In genomic region chr13:101813267-101813900, GRCm38 (mm10) we compare ENCODE assay signal across 9 mouse cellular contexts. TPM values are rescaled to one million over a fixed set of nuclear protein-coding genes. Genes with fewer than 3 reads are reported as not detected.
A peak's percentile ranks its signal among the peaks of the same experiment; 100 is the strongest.
DNase-seq lines count a peak whose midpoint lies in the region; ATAC-seq lines count a peak whose summit lies in the region.
"Had no signal": no experiment of that assay in that cellular context is flagged by ENCODE, and none has a peak within 500 bp of the region (broad histone marks: within the 10 kb centered on the region; RNA-seq: fewer than 3 reads in every experiment).

No protein-coding gene starts in this region.

- WGBS in hindbrain, embryonic 14.5 days: 8% methylated on average over 10 of the region's 10 CpGs
- 11% methylated on average over 10 of the region's 10 CpGs for WGBS in midbrain, embryonic 14.5 days

- no peaks in the 10 kb centered on the region for H3K27me3 ChIP-seq in hindbrain, embryonic 14.5 days (ENCODE audit: control insufficient read depth, insufficient read depth, low read length)
- no peaks in the 10 kb centered on the region for H3K27me3 ChIP-seq in midbrain, embryonic 14.5 days (ENCODE audit: control insufficient read depth, insufficient read depth, low read length)
- H3K27me3 ChIP-seq: liver, embryonic 15.5 days had no signal

- 0 out of 2 replicates have a peak, but pooled peaks cover 12% of the 10 kb centered on the region for H3K4me1 ChIP-seq in hindbrain, embryonic 14.5 days (replicated peaks; ENCODE audit: control insufficient read depth, insufficient read depth, low read length)
- H3K4me1 ChIP-seq in midbrain, embryonic 14.5 days (ENCODE audit: control insufficient read depth, insufficient read depth, low read length): no peaks in the 10 kb centered on the region; the same call in 1 of the 2 replicates
- H3K4me1 ChIP-seq: liver, embryonic 15.5 days had no signal

- peak; percentile 62; the same call in 1 of the 2 replicates for ATAC-seq in hindbrain, embryonic 14.5 days (ENCODE audit: low FRiP score)
- ATAC-seq in midbrain, embryonic 14.5 days (ENCODE audit: low FRiP score, low TSS enrichment): peak; percentile 53; the same call in 1 of the 2 replicates

- peak; percentile 16 for DNase-seq in layer of hippocampus, adult 9-11 months
- no peak for DNase-seq in layer of hippocampus, adult 8-10 months (ENCODE audit: low spot score in 2 of 2)
- peak; percentile 61 for DNase-seq in embryo, embryonic 11.5 days (ENCODE audit: low read depth, low spot score)
- peak; percentile 48 for DNase-seq in hindbrain, embryonic 14.5 days (ENCODE audit: low spot score)
- peak; percentile 73 for DNase-seq in midbrain, embryonic 14.5 days
- no peak for DNase-seq in adrenal gland, postnatal 14 days
- DNase-seq in thymus, adult 18-20 months: no peak
- DNase-seq in adrenal gland, adult 8-10 months: no peak

- H3K4me3 ChIP-seq in hindbrain, embryonic 14.5 days (replicated peaks; ENCODE audit: low read length): no peak overlapping the region
- no peak overlapping the region for H3K4me3 ChIP-seq in midbrain, embryonic 14.5 days (replicated peaks; ENCODE audit: low read depth, low read length)
- H3K4me3 ChIP-seq: liver, embryonic 15.5 days had no signal

- no peak overlapping the region for H3K27ac ChIP-seq in hindbrain, embryonic 14.5 days
- H3K27ac ChIP-seq in midbrain, embryonic 14.5 days (replicated peaks; ENCODE audit: low read depth, low read length): no peak overlapping the region
- H3K27ac ChIP-seq: liver, embryonic 15.5 days had no signal

- H3K36me3 ChIP-seq in hindbrain, embryonic 14.5 days (replicated peaks; ENCODE audit: control insufficient read depth, insufficient read depth): no peaks in the 10 kb centered on the region
- no peaks in the 10 kb centered on the region for H3K36me3 ChIP-seq in midbrain, embryonic 14.5 days (ENCODE audit: control insufficient read depth, insufficient read depth, low read length)
- H3K36me3 ChIP-seq: liver, embryonic 15.5 days had no signal

- H3K4me2 ChIP-seq in hindbrain, embryonic 14.5 days (replicated peaks): peak overlapping the region; percentile 10
- peak overlapping the region; percentile 26 for H3K4me2 ChIP-seq in midbrain, embryonic 14.5 days (ENCODE audit: low read length)
- H3K4me2 ChIP-seq: liver, embryonic 15.5 days had no signal

- H3K9ac ChIP-seq in hindbrain, embryonic 14.5 days: no peak overlapping the region
- no peak overlapping the region; the same call in 1 of the 2 replicates for H3K9ac ChIP-seq in midbrain, embryonic 14.5 days (replicated peaks; ENCODE audit: low read length)
- H3K9ac ChIP-seq: liver, embryonic 15.5 days had no signal

- no peaks in the 10 kb centered on the region for H3K9me3 ChIP-seq in hindbrain, embryonic 14.5 days (ENCODE audit: control insufficient read depth, low read length)
- H3K9me3 ChIP-seq in midbrain, embryonic 14.5 days (ENCODE audit: control insufficient read depth, low read length): no peaks in the 10 kb centered on the region
- H3K9me3 ChIP-seq: liver, embryonic 15.5 days had no signal

RNA-seq across cellular contexts. Expression of gene Pik3r1, which starts 45.4 kb away (rescaled TPM):
- 10 to 100 TPM; 73.3 to 88.6 (median 79.4) TPM for total RNA-seq in layer of hippocampus, adult 8-10 months (2022)
- 86.7 and 94.5 TPM in 2 replicates for polyA plus RNA-seq in hindbrain, embryonic 14.5 days (2014; fragmentation: Nextera tagmentation; extraction: Ambion mirVana)
- polyA plus RNA-seq in midbrain, embryonic 14.5 days (2014; fragmentation: Nextera tagmentation; extraction: Ambion mirVana): 60.2 and 63.3 TPM in 2 replicates
- 109 and 110 TPM in 2 replicates for total RNA-seq in adrenal gland, postnatal 14 days (2021)
- total RNA-seq in adrenal gland, adult 8-10 months (2022): 100 to 1,000 TPM in 1 of 4 experiments, 10 to 100 TPM in 3; 52.9 to 103 (median 87.4) TPM

Comparison
In these comparisons a context has a peak if more than half of its experiments do, and no peak if none do; other contexts are left out.
1. DNase-seq: peak in layer of hippocampus, adult 9-11 months (single experiment), embryo, embryonic 11.5 days (single experiment), hindbrain, embryonic 14.5 days (single experiment) and midbrain, embryonic 14.5 days (single experiment); none in layer of hippocampus, adult 8-10 months (0 of 2), adrenal gland, postnatal 14 days (single experiment), thymus, adult 18-20 months (0 of 2) and adrenal gland, adult 8-10 months (single experiment).